Mouse (Mus musculus): ENCODE measurements around the gene Dbndd2. TPM values are rescaled to one million over a fixed set of nuclear protein-coding genes. Genes with fewer than 3 reads are reported as not detected.

The Dbndd2 gene
- polyA plus RNA-seq (2015; fragmentation: Illumina TruSeq; extraction: RNeasy Lipid Tissue Mini Kit (QIAGEN cat#74804); ENCODE audit: insufficient read depth, low read depth, low replicate concordance), result 8.1 TPM

DNA sequence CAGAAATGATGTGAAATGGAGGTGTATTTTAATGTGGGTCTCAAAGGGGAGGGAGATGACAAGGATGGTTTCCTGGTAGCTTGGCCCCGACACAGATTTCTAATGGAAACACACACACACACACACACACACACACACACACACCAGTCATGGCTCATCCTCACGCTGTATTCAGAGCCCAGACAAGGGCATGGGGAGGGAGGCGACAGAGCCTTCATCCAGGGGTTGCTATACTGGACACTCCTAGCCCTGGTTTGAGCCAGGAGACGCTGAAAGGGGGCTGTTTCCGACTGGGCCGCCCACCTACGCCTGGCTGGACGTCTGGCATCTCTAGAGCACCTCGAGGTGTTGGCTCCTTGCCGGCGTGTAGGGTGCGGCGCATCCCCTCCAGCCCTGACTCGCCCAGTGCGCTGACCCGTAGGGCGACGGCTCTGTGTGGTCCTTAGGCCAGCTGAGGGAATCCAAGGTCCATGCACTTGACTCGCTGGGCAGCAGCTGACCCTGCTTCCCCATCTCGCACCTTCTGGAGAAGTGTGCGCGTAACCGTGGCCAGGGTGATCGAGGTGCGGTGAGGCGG, at the start of gene Dbndd2:
TSS of gene Dbndd2 (plus strand) at position 426 of the 577 bp plus-strand sequence.

DNA sequence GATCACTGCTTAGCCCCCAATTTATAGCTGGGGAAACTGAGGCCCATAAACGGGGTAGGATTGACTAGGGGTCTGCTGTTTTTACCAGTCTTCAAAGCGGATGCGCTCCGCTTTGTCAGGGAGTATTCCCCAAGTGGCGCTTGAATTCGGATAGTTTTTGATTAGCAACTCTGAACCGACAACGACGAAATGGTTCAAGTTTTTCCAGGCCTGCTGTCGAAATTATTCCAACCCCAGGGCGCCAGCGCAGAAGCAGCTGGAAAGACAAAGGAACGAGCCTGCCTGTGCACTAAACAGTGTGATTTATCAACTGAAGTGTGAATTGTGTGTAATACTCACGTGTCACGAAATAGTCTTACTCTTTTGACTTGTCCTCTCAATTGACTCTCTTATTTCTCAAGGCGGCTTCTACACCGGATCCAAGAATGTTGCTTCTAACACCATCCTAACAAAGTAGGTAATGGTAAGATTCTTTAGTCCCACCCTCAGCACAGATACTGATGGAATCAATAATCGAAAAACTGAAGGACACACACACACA, 42.4 kb upstream of the Dbndd2 start, which contains the start of gene Sdc4:
TSS of gene Sdc4 (minus strand) at position 428 of the 541 bp plus-strand sequence.

DNA sequence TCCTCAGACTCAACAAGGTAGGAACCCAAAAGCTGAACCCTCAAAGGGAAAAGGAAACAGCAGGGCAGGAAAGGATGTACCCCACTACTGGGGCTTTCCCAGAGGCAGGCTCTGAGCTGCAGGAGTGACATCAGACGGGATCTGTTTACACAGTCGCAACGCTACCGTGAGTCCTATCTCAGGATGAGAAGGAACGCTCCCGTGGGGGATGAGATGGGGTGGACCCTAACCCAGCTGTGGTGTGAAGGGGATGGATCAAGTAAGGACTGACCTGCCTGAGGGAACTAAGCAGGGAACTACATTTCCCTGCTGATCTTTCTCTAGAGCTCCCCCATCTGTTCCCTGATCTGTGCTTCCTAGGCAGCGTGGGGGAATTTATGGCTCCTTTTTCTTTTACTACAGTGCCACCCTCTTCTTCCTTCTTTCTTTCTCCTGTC, 29.0 kb upstream of the Dbndd2 start, which contains the start of gene Sys1:
TSS of gene Sys1 (plus strand) at position 101 of the 437 bp plus-strand sequence.

DNA sequence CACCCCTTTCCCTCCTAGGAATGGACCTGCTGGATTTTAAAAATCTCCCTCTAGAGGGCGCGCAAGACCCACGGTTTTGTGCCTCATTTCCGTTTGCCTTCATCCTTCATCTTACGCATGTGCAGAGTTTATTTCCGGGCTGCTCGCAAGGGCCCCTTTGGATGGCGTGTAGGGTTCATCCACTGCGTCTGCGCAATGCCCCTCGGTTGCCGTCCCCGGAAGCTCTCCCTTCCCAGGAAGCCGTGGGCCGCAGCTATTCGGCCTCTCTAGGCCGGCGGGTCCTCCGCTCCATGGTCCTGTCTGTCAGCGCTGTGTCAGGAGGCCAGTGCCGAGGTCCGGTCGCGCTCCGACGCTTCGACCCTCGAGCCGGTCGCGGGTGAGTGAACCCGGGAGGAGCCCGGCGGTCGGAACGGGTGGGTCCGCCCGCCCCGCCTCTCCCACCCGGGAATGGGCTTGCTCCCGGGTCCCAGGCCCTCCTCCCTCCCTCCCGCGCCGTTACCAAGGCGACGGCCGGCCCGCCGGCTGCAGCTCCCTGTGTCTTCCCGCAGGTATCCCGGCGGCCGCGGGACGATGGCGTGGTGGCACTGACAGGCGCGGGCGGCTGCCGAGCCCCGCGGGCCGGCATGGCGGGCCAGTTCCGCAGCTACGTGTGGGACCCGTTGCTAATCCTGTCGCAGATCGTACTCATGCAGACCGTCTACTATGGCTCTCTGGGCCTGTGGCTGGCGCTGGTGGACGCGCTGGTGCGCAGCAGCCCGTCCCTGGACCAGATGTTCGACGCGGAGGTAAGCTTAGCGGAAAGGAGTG, 25.0 kb upstream of the Dbndd2 start, which contains the start of gene Gm20458:
TSS of gene Gm20458 (plus strand) at position 223 of the 807 bp plus-strand sequence.

DNA sequence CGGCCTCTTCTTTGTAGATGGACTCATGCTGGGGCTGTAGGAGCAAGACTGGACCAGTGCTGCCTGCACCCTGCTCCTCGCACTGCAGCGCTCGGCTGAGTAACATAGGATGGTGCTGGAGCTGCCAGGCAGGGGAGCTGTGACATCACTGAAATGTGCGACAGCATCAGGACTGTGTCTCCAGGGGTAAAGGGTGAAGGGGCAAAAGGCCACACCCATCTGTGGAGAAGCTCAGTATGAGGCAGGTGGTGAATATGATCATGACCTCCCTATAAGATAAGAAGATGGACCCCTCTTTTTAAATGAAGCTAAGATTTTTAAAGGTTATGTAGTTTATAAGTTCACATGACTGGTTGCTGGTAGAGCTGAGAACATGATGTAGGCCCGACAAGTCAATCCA, 12.3 kb upstream of the Dbndd2 start, which contains the start of gene Trp53tg5:
TSS of gene Trp53tg5 (minus strand) at position 101 of the 400 bp plus-strand sequence.

DNA sequence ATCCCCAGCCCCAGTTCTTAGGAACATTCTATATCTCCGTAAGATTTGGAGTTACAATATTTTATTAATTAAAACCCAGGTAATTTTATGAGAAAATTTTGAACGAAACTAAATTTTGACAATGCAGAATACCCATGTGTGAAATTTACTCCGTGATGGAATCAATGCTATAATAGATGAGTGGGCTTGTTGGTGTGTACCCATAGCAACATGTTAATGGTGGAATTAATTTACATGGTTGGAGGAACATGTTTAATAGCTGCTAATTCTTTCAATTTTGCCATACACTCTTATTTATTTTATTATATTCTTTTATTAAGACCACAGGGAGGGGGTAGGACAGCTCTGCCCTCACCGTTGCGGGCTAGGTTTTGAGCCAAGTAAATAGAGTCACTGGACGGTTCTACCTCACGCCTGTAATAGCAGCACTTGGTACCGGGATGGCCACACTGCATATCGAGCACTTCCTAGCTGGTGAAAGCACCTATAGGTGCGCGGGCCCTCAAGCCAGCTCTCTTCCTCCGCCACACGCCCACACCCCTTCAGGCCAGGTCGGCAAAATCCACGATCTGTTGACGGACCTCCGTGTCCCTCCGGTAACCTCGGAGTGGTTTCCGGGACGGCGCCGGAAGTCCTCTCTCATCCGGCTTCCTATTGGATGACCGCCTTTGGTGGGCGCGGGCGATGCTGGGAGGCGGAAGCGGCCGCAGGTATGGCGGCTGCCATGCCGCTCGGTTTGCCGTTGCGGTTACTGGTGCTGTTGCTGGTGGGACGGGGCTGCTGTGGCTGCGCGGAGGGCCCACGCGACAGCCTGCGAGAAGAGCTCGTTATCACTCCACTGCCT, 11.2 kb downstream of the Dbndd2 start, which contains the start of gene Pigt:
TSS of gene Pigt (plus strand) at position 674 of the 844 bp plus-strand sequence.

Other genes with a start within 250 kb of the Dbndd2 start
- not detected for gene Svs2, start 247.6 kb upstream of the Dbndd2 start, polyA plus RNA-seq (2015; fragmentation: Illumina TruSeq; extraction: RNeasy Lipid Tissue Mini Kit (QIAGEN cat#74804); ENCODE audit: insufficient read depth, low read depth, low replicate concordance)
- gene Svs3b, start 229.5 kb upstream of the Dbndd2 start, polyA plus RNA-seq (2015; fragmentation: Illumina TruSeq; extraction: RNeasy Lipid Tissue Mini Kit (QIAGEN cat#74804); ENCODE audit: insufficient read depth, low read depth, low replicate concordance), result not detected
- not detected for gene Svs4, start 207.6 kb upstream of the Dbndd2 start, polyA plus RNA-seq (2015; fragmentation: Illumina TruSeq; extraction: RNeasy Lipid Tissue Mini Kit (QIAGEN cat#74804); ENCODE audit: insufficient read depth, low read depth, low replicate concordance)
- gene Svs3a, start 196.8 kb upstream of the Dbndd2 start, polyA plus RNA-seq (2015; fragmentation: Illumina TruSeq; extraction: RNeasy Lipid Tissue Mini Kit (QIAGEN cat#74804); ENCODE audit: insufficient read depth, low read depth, low replicate concordance), result not detected
- gene Svs6, start 169.4 kb upstream of the Dbndd2 start, polyA plus RNA-seq (2015; fragmentation: Illumina TruSeq; extraction: RNeasy Lipid Tissue Mini Kit (QIAGEN cat#74804); ENCODE audit: insufficient read depth, low read depth, low replicate concordance), result not detected
- not detected for gene Svs5, start 153.4 kb upstream of the Dbndd2 start, polyA plus RNA-seq (2015; fragmentation: Illumina TruSeq; extraction: RNeasy Lipid Tissue Mini Kit (QIAGEN cat#74804); ENCODE audit: insufficient read depth, low read depth, low replicate concordance)
- 146 TPM for gene Slpi, start 97.0 kb upstream of the Dbndd2 start, polyA plus RNA-seq (2015; fragmentation: Illumina TruSeq; extraction: RNeasy Lipid Tissue Mini Kit (QIAGEN cat#74804); ENCODE audit: insufficient read depth, low read depth, low replicate concordance)
- 571 TPM for gene Rbpjl, start 83.0 kb upstream of the Dbndd2 start, polyA plus RNA-seq (2015; fragmentation: Illumina TruSeq; extraction: RNeasy Lipid Tissue Mini Kit (QIAGEN cat#74804); ENCODE audit: insufficient read depth, low read depth, low replicate concordance)
- gene Matn4, start 80.9 kb upstream of the Dbndd2 start, polyA plus RNA-seq (2015; fragmentation: Illumina TruSeq; extraction: RNeasy Lipid Tissue Mini Kit (QIAGEN cat#74804); ENCODE audit: insufficient read depth, low read depth, low replicate concordance), result 9.7 TPM
- gene Sdc4, start 42.2 kb upstream of the Dbndd2 start, polyA plus RNA-seq (2015; fragmentation: Illumina TruSeq; extraction: RNeasy Lipid Tissue Mini Kit (QIAGEN cat#74804); ENCODE audit: insufficient read depth, low read depth, low replicate concordance), result 22.0 TPM
- gene Sys1, start 29.1 kb upstream of the Dbndd2 start, polyA plus RNA-seq (2015; fragmentation: Illumina TruSeq; extraction: RNeasy Lipid Tissue Mini Kit (QIAGEN cat#74804); ENCODE audit: insufficient read depth, low read depth, low replicate concordance), result 11.8 TPM
- gene Gm20458, start 25.1 kb upstream of the Dbndd2 start, polyA plus RNA-seq (2015; fragmentation: Illumina TruSeq; extraction: RNeasy Lipid Tissue Mini Kit (QIAGEN cat#74804); ENCODE audit: insufficient read depth, low read depth, low replicate concordance), result not detected
- not detected for gene Trp53tg5, start 12.4 kb upstream of the Dbndd2 start, polyA plus RNA-seq (2015; fragmentation: Illumina TruSeq; extraction: RNeasy Lipid Tissue Mini Kit (QIAGEN cat#74804); ENCODE audit: insufficient read depth, low read depth, low replicate concordance)
- gene Pigt, start 11.4 kb downstream of the Dbndd2 start, polyA plus RNA-seq (2015; fragmentation: Illumina TruSeq; extraction: RNeasy Lipid Tissue Mini Kit (QIAGEN cat#74804); ENCODE audit: insufficient read depth, low read depth, low replicate concordance), result 10.4 TPM
- gene Wfdc2, start 76.3 kb downstream of the Dbndd2 start, polyA plus RNA-seq (2015; fragmentation: Illumina TruSeq; extraction: RNeasy Lipid Tissue Mini Kit (QIAGEN cat#74804); ENCODE audit: insufficient read depth, low read depth, low replicate concordance), result 8.5 TPM
- gene Spint3, start 87.4 kb downstream of the Dbndd2 start, polyA plus RNA-seq (2015; fragmentation: Illumina TruSeq; extraction: RNeasy Lipid Tissue Mini Kit (QIAGEN cat#74804); ENCODE audit: insufficient read depth, low read depth, low replicate concordance), result not detected
- not detected for gene Wfdc6a, start 99.3 kb downstream of the Dbndd2 start, polyA plus RNA-seq (2015; fragmentation: Illumina TruSeq; extraction: RNeasy Lipid Tissue Mini Kit (QIAGEN cat#74804); ENCODE audit: insufficient read depth, low read depth, low replicate concordance)
- gene Eppin, start 107.5 kb downstream of the Dbndd2 start, polyA plus RNA-seq (2015; fragmentation: Illumina TruSeq; extraction: RNeasy Lipid Tissue Mini Kit (QIAGEN cat#74804); ENCODE audit: insufficient read depth, low read depth, low replicate concordance), result not detected
- not detected for gene Wfdc6b, start 127.4 kb downstream of the Dbndd2 start, polyA plus RNA-seq (2015; fragmentation: Illumina TruSeq; extraction: RNeasy Lipid Tissue Mini Kit (QIAGEN cat#74804); ENCODE audit: insufficient read depth, low read depth, low replicate concordance)
- not detected for gene Wfdc8, start 127.5 kb downstream of the Dbndd2 start, polyA plus RNA-seq (2015; fragmentation: Illumina TruSeq; extraction: RNeasy Lipid Tissue Mini Kit (QIAGEN cat#74804); ENCODE audit: insufficient read depth, low read depth, low replicate concordance)
- 1.0 TPM for gene Wfdc16, start 152.7 kb downstream of the Dbndd2 start, polyA plus RNA-seq (2015; fragmentation: Illumina TruSeq; extraction: RNeasy Lipid Tissue Mini Kit (QIAGEN cat#74804); ENCODE audit: insufficient read depth, low read depth, low replicate concordance)
- not detected for gene Wfdc10, start 169.9 kb downstream of the Dbndd2 start, polyA plus RNA-seq (2015; fragmentation: Illumina TruSeq; extraction: RNeasy Lipid Tissue Mini Kit (QIAGEN cat#74804); ENCODE audit: insufficient read depth, low read depth, low replicate concordance)
- gene Wfdc9, start 170.5 kb downstream of the Dbndd2 start, polyA plus RNA-seq (2015; fragmentation: Illumina TruSeq; extraction: RNeasy Lipid Tissue Mini Kit (QIAGEN cat#74804); ENCODE audit: insufficient read depth, low read depth, low replicate concordance), result not detected
- gene Wfdc11, start 188.0 kb downstream of the Dbndd2 start, polyA plus RNA-seq (2015; fragmentation: Illumina TruSeq; extraction: RNeasy Lipid Tissue Mini Kit (QIAGEN cat#74804); ENCODE audit: insufficient read depth, low read depth, low replicate concordance), result not detected
- gene Wfdc13, start 199.0 kb downstream of the Dbndd2 start, polyA plus RNA-seq (2015; fragmentation: Illumina TruSeq; extraction: RNeasy Lipid Tissue Mini Kit (QIAGEN cat#74804); ENCODE audit: insufficient read depth, low read depth, low replicate concordance), result not detected
- not detected for gene Spint4, start 212.4 kb downstream of the Dbndd2 start, polyA plus RNA-seq (2015; fragmentation: Illumina TruSeq; extraction: RNeasy Lipid Tissue Mini Kit (QIAGEN cat#74804); ENCODE audit: insufficient read depth, low read depth, low replicate concordance)
- gene Spint5, start 229.2 kb downstream of the Dbndd2 start, polyA plus RNA-seq (2015; fragmentation: Illumina TruSeq; extraction: RNeasy Lipid Tissue Mini Kit (QIAGEN cat#74804); ENCODE audit: insufficient read depth, low read depth, low replicate concordance), result not detected

Measured in pancreas, adult 10 weeks (tissue).